Mouse (Mus musculus): ENCODE data around the gene AI182371.
A peak's percentile ranks its signal among the peaks of the same experiment; 100 is the strongest.

- TF ChIP-seq USF1 (IDR thresholded peaks at IDR 0.05; ENCODE audit: low read depth, low read length) (no peak), CTCF (conservative IDR thresholded peaks at IDR 0.05 in 1 of 2, IDR thresholded peaks at IDR 0.05 in 1 of 2; ENCODE audit: low read depth in 2 of 2, low read length in 2 of 2) (peak; percentile 80 to 89), POLR2AphosphoS2 (IDR thresholded peaks at IDR 0.05; ENCODE audit: low read depth, low read length) (no peak), POLR2A (IDR thresholded peaks at IDR 0.05; ENCODE audit: low read depth, low read length) (no peak), JUND (conservative IDR thresholded peaks at IDR 0.05; ENCODE audit: low read depth, low read length) (no peak), MAX (IDR thresholded peaks at IDR 0.05; ENCODE audit: low read length) (no peak), GABPA (IDR thresholded peaks at IDR 0.05; ENCODE audit: insufficient replicate concordance, low read depth, low read length) (no peak), MAFK (IDR thresholded peaks at IDR 0.05; ENCODE audit: insufficient replicate concordance, low read length) (no peak), E2F4 (IDR thresholded peaks at IDR 0.05; ENCODE audit: insufficient replicate concordance, low read depth, low read length) (no peak), UBTF (IDR thresholded peaks at IDR 0.05; ENCODE audit: low read depth, low read length) (no peak), EP300 (IDR thresholded peaks at IDR 0.05; ENCODE audit: low read length) (no peak)
Measured at GRCm38 (mm10) chr2:35044956-35045355, 56.4 kb downstream of the AI182371 start.

All from CH12.LX (cell line).